Mouse (Mus musculus): Measurements from ENCODE around the gene Ctsk. TPM values are rescaled to one million over a fixed set of nuclear protein-coding genes. Genes with fewer than 3 reads are reported as not detected.

The Ctsk gene
- total and polyA plus RNA-seq, 3 experiments = 0.20 TPM; not detected in 2

DNA sequence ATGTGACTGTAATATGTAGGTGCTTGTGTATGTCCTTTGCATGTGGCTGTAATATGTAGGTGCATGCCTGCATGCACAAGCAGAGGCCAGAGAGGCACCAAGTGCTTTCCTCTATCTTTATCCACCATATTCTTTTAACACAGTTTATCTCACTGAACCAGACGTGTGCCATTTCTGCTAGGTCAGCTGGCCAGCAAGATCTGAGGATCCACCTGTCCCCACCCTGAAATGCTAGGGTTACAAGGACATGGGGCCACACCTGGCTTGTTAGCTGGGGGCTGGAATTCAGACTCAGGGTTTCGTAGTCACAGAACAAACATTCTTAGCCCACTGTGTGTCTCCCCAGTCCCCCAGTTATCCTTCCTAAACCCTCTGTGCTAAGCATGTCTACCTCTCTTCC is 20.3 kb downstream of the Ctsk start:
- Histone ChIP-seq H3K27me3 (replicated peaks) (no peaks in the 10 kb centered on the region), H3K9me3 (replicated peaks; ENCODE audit: low read length) (no peaks in the 10 kb centered on the region), H3K36me3 (replicated peaks in 1 of 2; ENCODE audit: control insufficient read depth in 1 of 2, insufficient read depth in 1 of 2, low read length in 1 of 2) (no peaks in the 10 kb centered on the region), H3K4me3 (replicated peaks in 1 of 3; ENCODE audit: low read depth in 2 of 3, low read length in 2 of 3, poor library complexity in 1 of 3) (no peak overlapping the region), H3K4me2 (ENCODE audit: insufficient read depth, low read depth, poor library complexity, severe bottlenecking) (no peak overlapping the region), H3K4me1 (ENCODE audit: control insufficient read depth in 1 of 2, insufficient read depth in 2 of 2) (peaks cover 25 to 53% of the 10 kb centered on the region in 2 experiments), H3K9ac (ENCODE audit: insufficient read depth, low read depth) (no peak overlapping the region), H3K79me2 (replicated peaks; ENCODE audit: control insufficient read depth, extremely low read depth, insufficient read depth, poor library complexity, severe bottlenecking) (no peaks in the 10 kb centered on the region), H3K27ac (ENCODE audit: insufficient read depth, low read depth) (no peak overlapping the region)
- no peak for DNase-seq (ENCODE audit: extremely low read depth)
- TF ChIP-seq ETS1 (conservative IDR thresholded peaks at IDR 0.05; ENCODE audit: low read depth, low read length) (no peak), USF2 (conservative IDR thresholded peaks at IDR 0.05; ENCODE audit: low read depth, low read length) (no peak), RAD21 (IDR thresholded peaks at IDR 0.05; ENCODE audit: low read depth, low read length) (no peak), USF1 (IDR thresholded peaks at IDR 0.05; ENCODE audit: low read depth, low read length) (no peak), POLR2AphosphoS2 (IDR thresholded peaks at IDR 0.05; ENCODE audit: low read depth, low read length) (no peak), ZC3H11A (IDR thresholded peaks at IDR 0.05; ENCODE audit: low read depth, low read length) (no peak), ZKSCAN1 (IDR thresholded peaks at IDR 0.05; ENCODE audit: borderline replicate concordance, low read depth, low read length) (no peak), NELFE (IDR thresholded peaks at IDR 0.05; ENCODE audit: low read depth, low read length) (no peak), TBP (conservative IDR thresholded peaks at IDR 0.05; ENCODE audit: low read depth, low read length) (no peak), MEF2A (IDR thresholded peaks at IDR 0.05; ENCODE audit: borderline replicate concordance, low read depth, low read length) (no peak), JUN (IDR thresholded peaks at IDR 0.05; ENCODE audit: insufficient read depth, low read depth, low read length) (no peak)
- dilution Hi-C loops (cut with MboI; ENCODE audit: extremely low pct_ligation_motif_present, extremely low pct_unique_long_range_greater_than_20kb, low sequenced_read_pairs) = no loop called here
- in situ Hi-C loops (cut with MboI; ENCODE audit: low pct_ligation_motif_present, low pct_unique_long_range_greater_than_20kb, low sequenced_read_pairs) = loop anchor here (25.0 kb wide), 1 partner anchor 243 kb away; the partner anchor contains the start of gene Tars2

DNA sequence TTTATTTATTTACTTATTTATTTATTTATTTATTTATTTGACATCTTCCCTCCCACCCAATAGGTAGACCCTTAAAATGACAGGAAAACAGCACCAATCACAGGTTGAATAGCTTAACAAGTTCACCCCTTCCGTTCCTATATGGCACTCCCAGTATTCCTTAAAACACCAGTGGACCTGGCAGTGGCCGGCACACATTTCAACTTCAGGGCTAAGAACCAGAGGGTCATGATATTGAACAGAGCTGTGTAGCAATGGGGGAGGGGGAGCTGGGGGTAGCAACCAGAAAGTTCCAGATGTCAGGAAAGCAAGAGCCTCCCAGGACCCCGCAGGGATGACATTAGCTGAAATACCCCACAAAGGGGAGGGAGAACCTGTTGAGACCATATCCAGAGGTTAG is 21.0 kb downstream of the Ctsk start:
- DNase-seq (ENCODE audit: extremely low read depth) = no peak
- H3K79me2 ChIP-seq (replicated peaks; ENCODE audit: control insufficient read depth, extremely low read depth, insufficient read depth, poor library complexity, severe bottlenecking) = no peaks in the 10 kb centered on the region
- no peak overlapping the region for H3K9ac ChIP-seq (ENCODE audit: insufficient read depth, low read depth)
- H3K27ac ChIP-seq (ENCODE audit: insufficient read depth, low read depth) = no peak overlapping the region
- H3K4me3 ChIP-seq (replicated peaks in 1 of 3; ENCODE audit: low read depth in 2 of 3, low read length in 2 of 3, poor library complexity in 1 of 3) = no peak overlapping the region
- no peaks in the 10 kb centered on the region for H3K9me3 ChIP-seq (replicated peaks; ENCODE audit: low read length)
- no peaks in the 10 kb centered on the region for H3K36me3 ChIP-seq (replicated peaks in 1 of 2; ENCODE audit: control insufficient read depth in 1 of 2, insufficient read depth in 1 of 2, low read length in 1 of 2)
- H3K4me2 ChIP-seq (ENCODE audit: insufficient read depth, low read depth, poor library complexity, severe bottlenecking) = no peak overlapping the region
- H3K27me3 ChIP-seq (replicated peaks) = no peaks in the 10 kb centered on the region
- TF ChIP-seq TCF12 (IDR thresholded peaks at IDR 0.05; ENCODE audit: low read depth, low read length) = no peak
- no peak for TF ChIP-seq NRF1 (IDR thresholded peaks at IDR 0.05; ENCODE audit: low read depth, low read length)
- no peak for TF ChIP-seq UBTF (IDR thresholded peaks at IDR 0.05; ENCODE audit: low read depth, low read length)
- TF ChIP-seq E2F4 (IDR thresholded peaks at IDR 0.05; ENCODE audit: insufficient replicate concordance, low read depth, low read length) = no peak
- TF ChIP-seq CTCF (conservative IDR thresholded peaks at IDR 0.05 in 1 of 2, IDR thresholded peaks at IDR 0.05 in 1 of 2; ENCODE audit: low read depth in 2 of 2, low read length in 2 of 2) = no peak
- TF ChIP-seq ZMIZ1 (IDR thresholded peaks at IDR 0.05; ENCODE audit: low read depth, low read length) = no peak
- TF ChIP-seq HCFC1 (IDR thresholded peaks at IDR 0.05; ENCODE audit: low read depth, low read length) = no peak
- dilution Hi-C loops (cut with MboI; ENCODE audit: extremely low pct_ligation_motif_present, extremely low pct_unique_long_range_greater_than_20kb, low sequenced_read_pairs) = no loop called here
- peaks cover 29 to 53% of the 10 kb centered on the region in 2 experiments for H3K4me1 ChIP-seq (ENCODE audit: control insufficient read depth in 1 of 2, insufficient read depth in 2 of 2)
- in situ Hi-C loops (cut with MboI; ENCODE audit: low pct_ligation_motif_present, low pct_unique_long_range_greater_than_20kb, low sequenced_read_pairs) = loop anchor here (5.0 to 25.0 kb wide), 2 partner anchors 52 to 242 kb away; partner anchors contain the start of gene Tars2

Measured in CH12.LX (cell line).